Mouse (Mus musculus) limb, embryonic 14.5 days (tissue): ENCODE measurements at regions not wholly inside any gene's neighbourhood (a gene's known extent, or its start where the extent isn't known, plus 50 kb on each side); places are given as distances from the start of the nearest gene placed in this dataset.
A peak's percentile ranks its signal among the peaks of the same experiment; 100 is the strongest.
"Not testable (repeated sequence)": the region's sequence is repeated elsewhere in the genome, so short reads cannot be mapped to it uniquely, and the experiment has no call there.

Experiments
- ATAC-seq: fragments of 200-750 bp; cut with Nextera tagmentation; 2 replicates; pipeline ENCODE4 v1.8.0; 2017; ENCODE audit warnings: low read depth, moderate number of reproducible peaks, moderate TSS enrichment; ENCODE audit not compliant: low FRiP score
- DNase-seq: peaks from one replicate; pipeline ENCODE4 v3.0.0-alpha.2; 2015; ENCODE audit warnings: low spot score
- H3K27ac ChIP-seq: fragments of 300-500 bp; sonication (generic); replicated peaks from 2 replicates; pipeline ENCODE4 v1.5.1; 2014; ENCODE audit warnings: low read depth, mild to moderate bottlenecking, low read length, moderate library complexity, mixed read lengths
- H3K27me3 ChIP-seq: fragments of 300-500 bp; sonication (generic); 2 replicates; pipeline ENCODE4 v1.6.1; 2014; ENCODE audit warnings: low read length, mixed read lengths; ENCODE audit not compliant: control insufficient read depth, insufficient read depth
- H3K36me3 ChIP-seq: fragments of 300-500 bp; sonication (generic); 2 replicates; pipeline ENCODE4 v1.6.1; 2014; ENCODE audit warnings: mild to moderate bottlenecking, low read length, moderate library complexity, mixed read lengths; ENCODE audit not compliant: control insufficient read depth, insufficient read depth
- H3K4me1 ChIP-seq: fragments of 300-500 bp; sonication (generic); 2 replicates; pipeline ENCODE4 v1.6.1; 2014; ENCODE audit warnings: antibody characterized with exemption, low read length, mixed read lengths; ENCODE audit not compliant: control insufficient read depth, insufficient read depth
- H3K4me2 ChIP-seq: fragments of 300-500 bp; sonication (generic); replicated peaks from 2 replicates; pipeline ENCODE4 v1.6.1; 2014; ENCODE audit warnings: low read depth, mild to moderate bottlenecking, low read length, moderate library complexity; ENCODE audit not compliant: severe bottlenecking
- H3K4me3 ChIP-seq: fragments of 300-500 bp; sonication (generic); replicated peaks from 2 replicates; pipeline ENCODE4 v1.5.1; 2014; ENCODE audit warnings: low read length
- H3K9ac ChIP-seq: fragments of 300-500 bp; sonication (generic); 2 replicates; pipeline ENCODE4 v1.6.1; 2014; ENCODE audit warnings: mild to moderate bottlenecking, low read depth, low read length, moderate library complexity; ENCODE audit not compliant: severe bottlenecking
- H3K9me3 ChIP-seq: fragments of 300-500 bp; sonication (generic); 2 replicates; pipeline ENCODE4 v1.6.1; 2016; ENCODE audit warnings: low read length; ENCODE audit not compliant: control insufficient read depth
- POLR2A ChIP-seq: fragments of 200-500 bp; IDR thresholded peaks from 2 replicates; pipeline ENCODE4 v1.8.0; 2012; ENCODE audit warnings: inconsistent platforms, mild to moderate bottlenecking, moderate library complexity, borderline replicate concordance; ENCODE audit not compliant: insufficient read depth, insufficient read length; ENCODE audit errors: extremely low read depth
- WGBS: fragments of 180-500 bp; shearing (Covaris S2); extraction: QIAGEN DNeasy Blood & Tissue Kit; methylation state at CpG from one replicate; pipeline ENCODE4 v1.1.7; 2014; 5-methylcytosine and 5-hydroxymethylcytosine counted together

- no peak overlapping the region for H3K9ac ChIP-seq
- no peaks in the 10 kb centered on the region for H3K36me3 ChIP-seq
- no peak overlapping the region for H3K4me2 ChIP-seq
- no peaks in the 10 kb centered on the region for H3K27me3 ChIP-seq
- H3K4me1 ChIP-seq = no peaks in the 10 kb centered on the region
- WGBS = 67% methylated on average over 1 of the region's 1 CpGs
- no peak overlapping the region for H3K4me3 ChIP-seq
- TF ChIP-seq POLR2A = no peak
- DNase-seq (no peak), ATAC-seq (no peak)
- H3K9me3 ChIP-seq = no peaks in the 10 kb centered on the region
- no peak overlapping the region for H3K27ac ChIP-seq
Observed at GRCm38 (mm10) chr11:29017406-29017805, 113.1 kb upstream of the Pnpt1 start.

- Histone ChIP-seq H3K36me3 (no peaks in the 10 kb centered on the region), H3K27ac (no peak overlapping the region), H3K4me2 (no peak overlapping the region), H3K9me3 (no peaks in the 10 kb centered on the region), H3K4me1 (no peaks in the 10 kb centered on the region), H3K4me3 (no peak overlapping the region), H3K9ac (no peak overlapping the region), H3K27me3 (no peaks in the 10 kb centered on the region)
- ATAC-seq = no peak
- DNase-seq = peak; percentile 54
- TF ChIP-seq POLR2A = no peak
Observed at GRCm38 (mm10) chr11:29040817-29041216, 89.7 kb upstream of the Pnpt1 start.

- H3K27me3 ChIP-seq, DNase-seq, H3K4me1 ChIP-seq, H3K36me3 ChIP-seq, H3K9ac ChIP-seq, H3K4me3 ChIP-seq, H3K4me2 ChIP-seq, H3K27ac ChIP-seq, ATAC-seq, H3K9me3 ChIP-seq: not testable (repeated sequence)
- 24% methylated on average over 1 of the region's 1 CpGs for WGBS
Observed at GRCm38 (mm10) chr11:29047985-29048610, 82.4 kb upstream of the Pnpt1 start.

- no peak overlapping the region for H3K27ac ChIP-seq
- H3K4me3 ChIP-seq = no peak overlapping the region
- no peaks in the 10 kb centered on the region for H3K9me3 ChIP-seq
- no peak for ATAC-seq
- no peak for TF ChIP-seq POLR2A
- no peaks in the 10 kb centered on the region for H3K4me1 ChIP-seq
- no peaks in the 10 kb centered on the region for H3K36me3 ChIP-seq
- no peaks in the 10 kb centered on the region for H3K27me3 ChIP-seq
- no peak overlapping the region for H3K4me2 ChIP-seq
- H3K9ac ChIP-seq = no peak overlapping the region
- DNase-seq = no peak
- 50% methylated on average over 2 of the region's 2 CpGs for WGBS
Observed at GRCm38 (mm10) chr11:29052625-29053024, 77.9 kb upstream of the Pnpt1 start.

GRCm38 (mm10) chr11:29069586-29069985 is 61.0 kb upstream of the Pnpt1 start:
- not testable (repeated sequence) for H3K9me3 ChIP-seq, H3K4me2 ChIP-seq, H3K9ac ChIP-seq, H3K27ac ChIP-seq, H3K27me3 ChIP-seq, ATAC-seq, H3K4me3 ChIP-seq, H3K36me3 ChIP-seq, DNase-seq, H3K4me1 ChIP-seq
- WGBS = 83% methylated on average over 19 of the region's 22 CpGs

GRCm38 (mm10) chr11:29072231-29072630 is 58.3 kb upstream of the Pnpt1 start:
- DNase-seq (no peak), ATAC-seq (no peak)
- 32% methylated on average over 3 of the region's 3 CpGs for WGBS
- TF ChIP-seq POLR2A = no peak
- Histone ChIP-seq H3K9ac (no peak overlapping the region), H3K9me3 (no peaks in the 10 kb centered on the region), H3K27ac (no peak overlapping the region), H3K4me2 (no peak overlapping the region), H3K36me3 (no peaks in the 10 kb centered on the region), H3K4me3 (no peak overlapping the region), H3K27me3 (no peaks in the 10 kb centered on the region), H3K4me1 (no peaks in the 10 kb centered on the region)
